Mouse (Mus musculus) heart, embryonic 12.5 days (tissue): Measurements from ENCODE around the gene Top3b. TPM values are rescaled to one million over a fixed set of nuclear protein-coding genes. Genes with fewer than 3 reads are reported as not detected.
"Not testable (repeated sequence)": the region's sequence is repeated elsewhere in the genome, so short reads cannot be mapped to it uniquely, and the experiment has no call there.

Experiments used
- ATAC-seq: fragments of 200-750 bp; cut with Nextera tagmentation; 2 replicates; pipeline ENCODE4 v1.8.0; 2017; ENCODE audit warnings: moderate TSS enrichment, moderate library complexity; ENCODE audit not compliant: insufficient number of reproducible peaks, low FRiP score
- H3K27ac ChIP-seq: fragments of 300-500 bp; sonication (generic); 2 replicates; pipeline ENCODE4 v1.5.1; 2016; ENCODE audit warnings: mild to moderate bottlenecking, moderate library complexity; ENCODE audit not compliant: poor library complexity, severe bottlenecking
- H3K27me3 ChIP-seq: fragments of 300-500 bp; sonication (generic); replicated peaks from 2 replicates; pipeline ENCODE4 v1.6.1; 2016; ENCODE audit warnings: mild to moderate bottlenecking, moderate library complexity
- H3K36me3 ChIP-seq: fragments of 300-500 bp; sonication (generic); 2 replicates; pipeline ENCODE4 v1.6.1; 2016; ENCODE audit warnings: mild to moderate bottlenecking, moderate library complexity
- H3K4me1 ChIP-seq: fragments of 300-500 bp; sonication (generic); replicated peaks from 2 replicates; pipeline ENCODE4 v1.6.1; 2016; ENCODE audit warnings: mild to moderate bottlenecking
- H3K4me2 ChIP-seq: fragments of 300-500 bp; sonication (generic); 2 replicates; pipeline ENCODE4 v1.6.1; 2016; ENCODE audit warnings: mild to moderate bottlenecking, moderate library complexity
- H3K4me3 ChIP-seq: fragments of 300-500 bp; sonication (generic); 2 replicates; pipeline ENCODE4 v1.5.1; 2016; ENCODE audit warnings: mild to moderate bottlenecking
- H3K9ac ChIP-seq: fragments of 300-500 bp; sonication (generic); 2 replicates; pipeline ENCODE4 v1.6.1; 2016; ENCODE audit warnings: mild to moderate bottlenecking, moderate library complexity
- H3K9me3 ChIP-seq: fragments of 300-500 bp; sonication (generic); replicated peaks from 2 replicates; pipeline ENCODE4 v1.6.1; 2016; ENCODE audit warnings: mild to moderate bottlenecking, moderate library complexity
- WGBS: fragments of 180-500 bp; shearing (Covaris S2); methylation state at CpG from one replicate; pipeline ENCODE4 v1.1.7; 2016; 5-methylcytosine and 5-hydroxymethylcytosine counted together
- polyA plus RNA-seq: library from polyadenylated mRNA; unstranded; fragments of >200 nt; fragmentation: Nextera tagmentation; extraction: Ambion mirVana; gene quantifications from 2 replicates; pipeline ENCODE4 v1.2.1, GENCODE M21; 2016

Gene Top3b
- polyA plus RNA-seq, 1 experiment from 2014 or later: 44.3 TPM

DNA sequence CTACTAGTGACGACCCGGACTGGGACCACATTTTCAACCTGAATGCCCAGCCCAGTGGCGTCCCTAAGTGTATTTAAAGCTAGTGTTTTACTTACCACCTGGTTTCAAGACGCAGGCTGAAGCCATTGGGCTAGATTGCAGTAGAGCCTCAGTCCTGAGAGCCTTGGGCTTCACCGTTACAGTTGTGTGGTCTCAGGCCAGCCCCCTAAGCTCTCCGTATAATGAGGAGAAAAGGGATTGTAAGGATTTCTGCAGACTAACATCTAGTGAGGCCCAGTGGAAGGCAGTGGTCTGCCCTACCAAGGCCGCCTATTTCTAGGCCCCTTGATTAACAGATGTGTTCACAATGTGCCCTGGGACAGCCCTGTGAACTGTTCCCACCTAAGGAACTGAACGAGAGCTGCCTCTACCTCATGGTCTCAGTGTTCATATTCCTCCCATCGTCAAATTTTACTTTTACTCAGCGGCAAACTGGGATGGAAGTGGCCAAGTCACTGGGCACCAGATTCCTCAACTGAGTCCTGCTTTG lies 26.6 kb downstream of the Top3b start:
- Histone ChIP-seq H3K4me1 (peaks cover 9% of the 10 kb centered on the region), H3K4me3 (peak overlapping the region; percentile 64), H3K9me3 (no peaks in the 10 kb centered on the region), H3K27me3 (no peaks in the 10 kb centered on the region), H3K9ac (peak overlapping the region; percentile 83), H3K36me3 (peaks cover 31% of the 10 kb centered on the region), H3K27ac (peak overlapping the region; percentile 50; the same call in 1 of the 2 replicates), H3K4me2 (peak overlapping the region; percentile 85)
- no peak for ATAC-seq
- 28% methylated on average over 10 of the region's 10 CpGs for WGBS

GRCm38 (mm10) chr16:16902329-16902728 lies 31.8 kb downstream of the Top3b start:
- H3K27ac ChIP-seq: peak overlapping the region; percentile 31
- no peak overlapping the region for H3K4me2 ChIP-seq
- peaks cover 11% of the 10 kb centered on the region for H3K4me1 ChIP-seq
- ATAC-seq: no peak
- no peak overlapping the region for H3K4me3 ChIP-seq
- 74% methylated on average over 4 of the region's 4 CpGs for WGBS
- no peaks in the 10 kb centered on the region for H3K9me3 ChIP-seq
- H3K36me3 ChIP-seq: peaks cover 41% of the 10 kb centered on the region
- H3K27me3 ChIP-seq: no peaks in the 10 kb centered on the region
- H3K9ac ChIP-seq: no peak overlapping the region

DNA sequence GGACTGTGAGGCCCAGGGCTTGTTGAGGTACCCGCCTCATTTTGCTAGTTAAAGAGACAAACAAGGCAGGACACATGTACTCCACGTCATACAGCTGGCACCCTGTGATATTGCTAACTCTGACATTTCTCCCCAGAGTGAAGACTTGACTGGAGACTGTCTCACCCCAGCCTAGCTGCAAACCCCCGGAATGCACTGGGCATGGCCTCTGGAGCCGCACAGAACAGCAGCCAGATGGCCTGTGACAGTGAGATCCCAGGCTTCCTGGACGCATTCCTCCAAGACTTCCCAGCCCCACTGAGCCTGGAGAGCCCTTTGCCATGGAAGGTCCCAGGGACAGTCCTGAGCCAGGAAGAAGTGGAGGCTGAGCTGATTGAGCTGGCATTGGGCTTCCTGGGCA lies 32.7 kb downstream of the Top3b start:
- no peaks in the 10 kb centered on the region for H3K27me3 ChIP-seq
- WGBS: 69% methylated on average over 5 of the region's 5 CpGs
- peaks cover 16% of the 10 kb centered on the region for H3K4me1 ChIP-seq
- no peak overlapping the region for H3K4me3 ChIP-seq
- no peak overlapping the region for H3K9ac ChIP-seq
- ATAC-seq: no peak
- H3K4me2 ChIP-seq: no peak overlapping the region
- H3K9me3 ChIP-seq: no peaks in the 10 kb centered on the region
- peaks cover 41% of the 10 kb centered on the region for H3K36me3 ChIP-seq
- no peak overlapping the region for H3K27ac ChIP-seq

DNA sequence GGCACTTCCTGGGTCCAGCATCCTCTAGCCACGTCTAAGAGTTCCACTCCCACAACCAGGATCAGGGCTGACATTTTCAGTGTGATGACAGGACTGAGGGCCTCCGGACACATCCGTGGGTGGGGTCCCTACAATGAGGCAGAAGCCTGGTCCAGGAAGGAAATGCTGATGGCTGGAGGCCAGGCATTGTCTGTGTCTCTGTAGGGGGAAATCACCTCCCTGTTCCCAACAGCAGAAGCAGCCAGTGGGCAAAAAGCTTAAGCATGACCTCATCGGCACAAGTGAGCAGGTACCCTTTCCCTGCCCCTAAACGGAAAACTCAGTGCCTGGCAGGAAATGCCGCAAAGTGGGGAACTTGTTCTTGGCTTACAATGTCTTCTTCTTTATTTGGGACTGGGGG lies 37.3 kb downstream of the Top3b start:
- H3K36me3 ChIP-seq: peaks cover 60% of the 10 kb centered on the region
- peaks cover 25% of the 10 kb centered on the region for H3K4me1 ChIP-seq
- no peaks in the 10 kb centered on the region for H3K27me3 ChIP-seq
- no peak overlapping the region for H3K4me2 ChIP-seq
- no peak overlapping the region for H3K4me3 ChIP-seq
- no peak overlapping the region for H3K9ac ChIP-seq
- ATAC-seq: peak; percentile 82
- 49% methylated on average over 6 of the region's 6 CpGs for WGBS
- no peaks in the 10 kb centered on the region for H3K9me3 ChIP-seq
- peak overlapping the region; percentile 80 for H3K27ac ChIP-seq

- Histone ChIP-seq H3K4me2 (no peak overlapping the region), H3K9ac (no peak overlapping the region), H3K4me1 (peaks cover 19% of the 10 kb centered on the region), H3K36me3 (peaks cover 65% of the 10 kb centered on the region), H3K9me3 (no peaks in the 10 kb centered on the region), H3K27me3 (no peaks in the 10 kb centered on the region), H3K27ac (peak overlapping the region; percentile 18; the same call in 1 of the 2 replicates), H3K4me3 (no peak overlapping the region)
- 44% methylated on average over 13 of the region's 13 CpGs for WGBS
- ATAC-seq: peak; percentile 56
Measured at GRCm38 (mm10) chr16:16911641-16912597, 41.4 kb downstream of the Top3b start.

GRCm38 (mm10) chr16:16913440-16913839 lies 42.9 kb downstream of the Top3b start:
- ATAC-seq: no peak
- peaks cover 79% of the 10 kb centered on the region for H3K36me3 ChIP-seq
- H3K4me2 ChIP-seq: no peak overlapping the region
- no peaks in the 10 kb centered on the region for H3K9me3 ChIP-seq
- H3K9ac ChIP-seq: no peak overlapping the region
- H3K4me3 ChIP-seq: no peak overlapping the region
- no peak overlapping the region for H3K27ac ChIP-seq
- 76% methylated on average over 1 of the region's 1 CpGs for WGBS
- peaks cover 8% of the 10 kb centered on the region; the same call in 1 of the 2 replicates for H3K4me1 ChIP-seq
- no peaks in the 10 kb centered on the region for H3K27me3 ChIP-seq

GRCm38 (mm10) chr16:16918441-16919117 lies 48.0 kb downstream of the Top3b start:
- no peaks in the 10 kb centered on the region for H3K9me3 ChIP-seq
- H3K4me3 ChIP-seq: no peak overlapping the region
- H3K27me3 ChIP-seq: no peaks in the 10 kb centered on the region
- no peak overlapping the region for H3K4me2 ChIP-seq
- ATAC-seq: no peak
- 87% methylated on average over 7 of the region's 7 CpGs for WGBS
- no peak overlapping the region for H3K27ac ChIP-seq
- peaks cover 92% of the 10 kb centered on the region for H3K36me3 ChIP-seq
- H3K9ac ChIP-seq: no peak overlapping the region
- no peaks in the 10 kb centered on the region for H3K4me1 ChIP-seq

DNA sequence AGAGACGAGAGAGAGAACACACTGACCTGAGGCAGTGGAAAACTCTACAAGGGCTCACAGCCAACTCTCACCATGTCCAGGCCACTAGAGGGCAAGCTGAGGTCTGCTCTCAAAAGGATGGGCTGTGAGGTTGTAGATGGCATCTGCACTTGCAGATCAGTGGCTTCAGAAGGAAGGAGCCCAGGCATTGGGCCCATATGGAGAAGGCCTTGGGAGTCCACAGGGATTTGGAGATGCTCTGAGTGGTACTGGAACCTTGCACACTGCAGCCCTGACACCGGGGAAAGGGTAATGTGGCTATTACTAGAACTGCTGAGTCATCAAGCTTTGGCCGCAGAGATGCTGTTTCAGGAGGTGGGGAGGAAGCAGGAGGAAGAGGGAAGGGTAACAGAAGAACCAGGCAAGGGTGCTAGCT lies 50.5 kb downstream of the Top3b start:
- Histone ChIP-seq H3K4me2 (no peak overlapping the region), H3K9ac (no peak overlapping the region), H3K27ac (no peak overlapping the region), H3K4me3 (no peak overlapping the region), H3K27me3 (no peaks in the 10 kb centered on the region), H3K9me3 (no peaks in the 10 kb centered on the region), H3K4me1 (no peaks in the 10 kb centered on the region), H3K36me3 (peaks cover 78% of the 10 kb centered on the region)
- WGBS: 75% methylated on average over 3 of the region's 3 CpGs
- 0 out of 2 replicates have a peak, but pooled peaks have one; percentile 38 for ATAC-seq

DNA sequence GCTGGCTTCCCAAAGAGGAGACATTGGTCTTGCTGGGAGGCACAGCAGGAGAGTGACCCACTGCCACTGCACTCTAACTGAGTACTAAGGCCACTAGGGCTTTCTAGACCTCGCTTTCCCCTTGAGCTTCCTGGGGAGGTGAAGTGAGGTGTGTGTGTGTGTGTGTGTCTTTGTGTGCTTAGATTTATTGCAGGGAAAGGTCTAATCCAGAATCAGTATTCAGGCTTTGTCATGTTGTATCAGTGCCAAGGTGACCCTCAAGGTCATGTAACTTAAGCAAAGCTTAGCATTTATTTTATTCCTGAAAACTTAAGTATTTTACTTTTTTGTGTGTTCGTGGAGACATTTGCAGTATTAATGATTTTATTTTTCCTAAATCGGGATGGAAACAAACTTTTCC lies 53.9 kb downstream of the Top3b start:
- Histone ChIP-seq H3K4me1 (no peaks in the 10 kb centered on the region), H3K27me3 (no peaks in the 10 kb centered on the region), H3K9ac (no peak overlapping the region), H3K36me3 (peaks cover 58% of the 10 kb centered on the region), H3K4me2 (no peak overlapping the region), H3K27ac (no peak overlapping the region), H3K4me3 (no peak overlapping the region), H3K9me3 (no peaks in the 10 kb centered on the region)
- ATAC-seq: no peak
- WGBS: 86% methylated on average over 3 of the region's 3 CpGs

- Histone ChIP-seq H3K9me3 (no peaks in the 10 kb centered on the region), H3K9ac (no peak overlapping the region), H3K4me3 (no peak overlapping the region), H3K27me3 (no peaks in the 10 kb centered on the region), H3K4me2 (no peak overlapping the region), H3K27ac (no peak overlapping the region), H3K36me3 (peaks cover 38% of the 10 kb centered on the region), H3K4me1 (no peaks in the 10 kb centered on the region)
- no peak for ATAC-seq
- 63% methylated on average over 5 of the region's 5 CpGs for WGBS
Measured at GRCm38 (mm10) chr16:16926536-16926935, 56.0 kb downstream of the Top3b start.

- H3K36me3 ChIP-seq: peaks cover 17% of the 10 kb centered on the region
- H3K27ac ChIP-seq, ATAC-seq, H3K27me3 ChIP-seq, H3K9ac ChIP-seq, H3K4me1 ChIP-seq, H3K4me2 ChIP-seq, H3K4me3 ChIP-seq, H3K9me3 ChIP-seq: not testable (repeated sequence)
- 80% methylated on average over 3 of the region's 3 CpGs for WGBS
Measured at GRCm38 (mm10) chr16:16928908-16929307, 58.4 kb downstream of the Top3b start.
